Mouse (Mus musculus) heart, postnatal 36 days (tissue): ENCODE measurements around the gene Dnm3. TPM values are rescaled to one million over a fixed set of nuclear protein-coding genes. Genes with fewer than 3 reads are reported as not detected.

Experiments
- DNase-seq, 2 experiments: peaks; one replicate each; pipeline ENCODE4 v3.0.0; 2021 to 2022
- intact Hi-C: fragments of 180-260 bp; cut with DNase I; formaldehyde crosslinking; loops from one replicate; pipeline ENCODE4 v1.15.1; 2025
- total RNA-seq, 2 experiments: library from RNA; stranded (reverse); gene quantifications; 2 replicates each; pipeline ENCODE4 v1.2.3; 2021

Gene Dnm3
- total RNA-seq: 1 to 10 TPM; 5.2 to 10.0 TPM

- intact Hi-C loops: loop anchor here (5.0 to 10.0 kb wide), 2 partner anchors 85 to 123 kb away; no protein-coding TSS in a partner anchor
- DNase-seq: peak; percentile 85 to 86
Measured at GRCm38 (mm10) chr1:162477246-162478209, at the start of gene Dnm3. Gene Dnm3, minus strand, starts transcription at chr1:162478034.

- DNase-seq: no peak
- intact Hi-C loops: no loop called here
Measured at GRCm38 (mm10) chr1:162515116-162515515, 37.3 kb upstream of the Dnm3 start.

GRCm38 (mm10) chr1:162510013-162510356, 32.2 kb upstream of the Dnm3 start:
- intact Hi-C loops: no loop called here
- no peak for DNase-seq

GRCm38 (mm10) chr1:162509329-162510012, 31.6 kb upstream of the Dnm3 start:
- intact Hi-C loops: no loop called here
- DNase-seq: peak; percentile 37 to 49

- no peak for DNase-seq
- intact Hi-C loops: no loop called here
Measured at GRCm38 (mm10) chr1:162508211-162509005, 30.6 kb upstream of the Dnm3 start.

- intact Hi-C loops: no loop called here
Measured at GRCm38 (mm10) chr1:162506516-162506915, 28.7 kb upstream of the Dnm3 start.

GRCm38 (mm10) chr1:162505649-162506048, 27.8 kb upstream of the Dnm3 start:
- intact Hi-C loops: no loop called here
- no peak for DNase-seq

More at GRCm38 (mm10) chr1:162506516-162506915, 28.7 kb upstream of the Dnm3 start:
- DNase-seq: no peak

GRCm38 (mm10) chr1:162476531-162477080, 1.2 kb downstream of the Dnm3 start:
- no peak for DNase-seq

GRCm38 (mm10) chr1:162472949-162473348, 4.9 kb downstream of the Dnm3 start:
- intact Hi-C loops: loop anchor here (10.0 kb wide), 1 partner anchor 118 kb away; no protein-coding TSS in a partner anchor
- DNase-seq: no peak

More at GRCm38 (mm10) chr1:162476531-162477080, 1.2 kb downstream of the Dnm3 start:
- intact Hi-C loops: loop anchor here (5.0 to 10.0 kb wide), 2 partner anchors 84 to 122 kb away; no protein-coding TSS in a partner anchor

- intact Hi-C loops: loop anchor here (10.0 kb wide), 1 partner anchor 116 kb away; no protein-coding TSS in a partner anchor
Measured at GRCm38 (mm10) chr1:162471089-162471488, 6.7 kb downstream of the Dnm3 start.

GRCm38 (mm10) chr1:162469752-162470280, 8.0 kb downstream of the Dnm3 start:
- DNase-seq: no peak
- intact Hi-C loops: loop anchor here (10.0 kb wide), 1 partner anchor 115 kb away; no protein-coding TSS in a partner anchor

More at GRCm38 (mm10) chr1:162471089-162471488, 6.7 kb downstream of the Dnm3 start:
- no peak for DNase-seq

GRCm38 (mm10) chr1:162463676-162464075, 14.2 kb downstream of the Dnm3 start:
- intact Hi-C loops: no loop called here
- DNase-seq: no peak

- intact Hi-C loops: no loop called here
- DNase-seq: no peak
Measured at GRCm38 (mm10) chr1:162458711-162459110, 19.1 kb downstream of the Dnm3 start.

- intact Hi-C loops: no loop called here
- DNase-seq: no peak
Measured at GRCm38 (mm10) chr1:162456861-162457260, 21.0 kb downstream of the Dnm3 start.

GRCm38 (mm10) chr1:162456406-162456805, 21.4 kb downstream of the Dnm3 start:
- no peak for DNase-seq

GRCm38 (mm10) chr1:162453578-162453977, 24.3 kb downstream of the Dnm3 start:
- intact Hi-C loops: no loop called here
- DNase-seq: no peak

More at GRCm38 (mm10) chr1:162456406-162456805, 21.4 kb downstream of the Dnm3 start:
- intact Hi-C loops: no loop called here

GRCm38 (mm10) chr1:162453030-162453429, 24.8 kb downstream of the Dnm3 start:
- DNase-seq: no peak
- intact Hi-C loops: no loop called here

GRCm38 (mm10) chr1:162449161-162449909, 28.5 kb downstream of the Dnm3 start:
- no peak for DNase-seq
- intact Hi-C loops: no loop called here

GRCm38 (mm10) chr1:162444805-162445204, 33.0 kb downstream of the Dnm3 start:
- intact Hi-C loops: no loop called here
- no peak for DNase-seq
